Mouse (Mus musculus): ENCODE measurements at regions not wholly inside any gene's neighbourhood (a gene's known extent, or its start where the extent isn't known, plus 50 kb on each side); places are given as distances from the start of the nearest gene placed in this dataset.

- Histone ChIP-seq H3K27ac (ENCODE audit: insufficient read depth, low read length) (no peak overlapping the region), H3K27me3 (ENCODE audit: control insufficient read depth, insufficient read depth, low read length) (no peaks in the 10 kb centered on the region), H3K4me1 (ENCODE audit: control insufficient read depth, insufficient read depth, low read length) (no peaks in the 10 kb centered on the region), H3K4me3 (replicated peaks; ENCODE audit: insufficient read depth, low read depth, low read length) (no peak overlapping the region)
- TF ChIP-seq POLR2A (IDR thresholded peaks at IDR 0.05; ENCODE audit: borderline replicate concordance, insufficient read depth, low read length) (no peak), CTCF (IDR thresholded peaks at IDR 0.05; ENCODE audit: borderline replicate concordance, insufficient read depth, low read depth, low read length) (no peak)
- DNase-seq: no peak
- 38% methylated on average over 5 of the region's 5 CpGs for WGBS
Measured at GRCm38 (mm10) chr6:93623541-93623940, 660.2 kb downstream of the Magi1 start.

GRCm38 (mm10) chr6:93616926-93617325 lies 666.8 kb downstream of the Magi1 start:
- TF ChIP-seq CTCF (IDR thresholded peaks at IDR 0.05; ENCODE audit: borderline replicate concordance, insufficient read depth, low read depth, low read length) (no peak), POLR2A (IDR thresholded peaks at IDR 0.05; ENCODE audit: borderline replicate concordance, insufficient read depth, low read length) (no peak)
- Histone ChIP-seq H3K4me3 (replicated peaks; ENCODE audit: insufficient read depth, low read depth, low read length) (no peak overlapping the region), H3K27ac (ENCODE audit: insufficient read depth, low read length) (no peak overlapping the region), H3K4me1 (ENCODE audit: control insufficient read depth, insufficient read depth, low read length) (no peaks in the 10 kb centered on the region), H3K27me3 (ENCODE audit: control insufficient read depth, insufficient read depth, low read length) (no peaks in the 10 kb centered on the region)
- DNase-seq: no peak

GRCm38 (mm10) chr6:93600376-93600775 lies 657.1 kb upstream of the Adamts9 start:
- no peak for DNase-seq
- H3K4me3 ChIP-seq (replicated peaks; ENCODE audit: insufficient read depth, low read depth, low read length): no peak overlapping the region
- H3K27me3 ChIP-seq (ENCODE audit: control insufficient read depth, insufficient read depth, low read length): no peaks in the 10 kb centered on the region
- no peak for TF ChIP-seq POLR2A (IDR thresholded peaks at IDR 0.05; ENCODE audit: borderline replicate concordance, insufficient read depth, low read length)
- no peak for TF ChIP-seq CTCF (IDR thresholded peaks at IDR 0.05; ENCODE audit: borderline replicate concordance, insufficient read depth, low read depth, low read length)
- WGBS: 81% methylated on average over 2 of the region's 2 CpGs
- no peaks in the 10 kb centered on the region for H3K4me1 ChIP-seq (ENCODE audit: control insufficient read depth, insufficient read depth, low read length)
- H3K27ac ChIP-seq (ENCODE audit: insufficient read depth, low read length): no peak overlapping the region

- H3K4me1 ChIP-seq (ENCODE audit: control insufficient read depth, insufficient read depth, low read length): no peaks in the 10 kb centered on the region
- 26% methylated on average over 3 of the region's 3 CpGs for WGBS
- no peaks in the 10 kb centered on the region for H3K27me3 ChIP-seq (ENCODE audit: control insufficient read depth, insufficient read depth, low read length)
- DNase-seq: no peak
- no peak overlapping the region for H3K4me3 ChIP-seq (replicated peaks; ENCODE audit: insufficient read depth, low read depth, low read length)
- H3K27ac ChIP-seq (ENCODE audit: insufficient read depth, low read length): no peak overlapping the region
- TF ChIP-seq POLR2A (IDR thresholded peaks at IDR 0.05; ENCODE audit: borderline replicate concordance, insufficient read depth, low read length): no peak
- TF ChIP-seq CTCF (IDR thresholded peaks at IDR 0.05; ENCODE audit: borderline replicate concordance, insufficient read depth, low read depth, low read length): no peak
Measured at GRCm38 (mm10) chr6:93599371-93599770, 656.1 kb upstream of the Adamts9 start.

- Histone ChIP-seq H3K4me1 (ENCODE audit: control insufficient read depth, insufficient read depth, low read length) (no peaks in the 10 kb centered on the region), H3K4me3 (replicated peaks; ENCODE audit: insufficient read depth, low read depth, low read length) (no peak overlapping the region)
- WGBS: 80% methylated on average over 2 of the region's 2 CpGs
Measured at GRCm38 (mm10) chr6:93589935-93590334, 646.6 kb upstream of the Adamts9 start.

GRCm38 (mm10) chr6:93586871-93587270 lies 643.6 kb upstream of the Adamts9 start:
- Histone ChIP-seq H3K27ac (ENCODE audit: insufficient read depth, low read length) (no peak overlapping the region), H3K4me3 (replicated peaks; ENCODE audit: insufficient read depth, low read depth, low read length) (no peak overlapping the region), H3K4me1 (ENCODE audit: control insufficient read depth, insufficient read depth, low read length) (no peaks in the 10 kb centered on the region), H3K27me3 (ENCODE audit: control insufficient read depth, insufficient read depth, low read length) (no peaks in the 10 kb centered on the region)
- DNase-seq: no peak
- 93% methylated on average over 2 of the region's 2 CpGs for WGBS
- TF ChIP-seq CTCF (IDR thresholded peaks at IDR 0.05; ENCODE audit: borderline replicate concordance, insufficient read depth, low read depth, low read length) (no peak), POLR2A (IDR thresholded peaks at IDR 0.05; ENCODE audit: borderline replicate concordance, insufficient read depth, low read length) (no peak)

More at GRCm38 (mm10) chr6:93589935-93590334, 646.6 kb upstream of the Adamts9 start:
- DNase-seq: no peak
- no peak overlapping the region for H3K27ac ChIP-seq (ENCODE audit: insufficient read depth, low read length)
- H3K27me3 ChIP-seq (ENCODE audit: control insufficient read depth, insufficient read depth, low read length): no peaks in the 10 kb centered on the region
- TF ChIP-seq CTCF (IDR thresholded peaks at IDR 0.05; ENCODE audit: borderline replicate concordance, insufficient read depth, low read depth, low read length) (no peak), POLR2A (IDR thresholded peaks at IDR 0.05; ENCODE audit: borderline replicate concordance, insufficient read depth, low read length) (no peak)

- DNase-seq: no peak
- no peak overlapping the region for H3K4me3 ChIP-seq (replicated peaks; ENCODE audit: insufficient read depth, low read depth, low read length)
- 89% methylated on average over 7 of the region's 7 CpGs for WGBS
- TF ChIP-seq POLR2A (IDR thresholded peaks at IDR 0.05; ENCODE audit: borderline replicate concordance, insufficient read depth, low read length): no peak
- no peak for TF ChIP-seq CTCF (IDR thresholded peaks at IDR 0.05; ENCODE audit: borderline replicate concordance, insufficient read depth, low read depth, low read length)
- H3K4me1 ChIP-seq (ENCODE audit: control insufficient read depth, insufficient read depth, low read length): no peaks in the 10 kb centered on the region
- H3K27ac ChIP-seq (ENCODE audit: insufficient read depth, low read length): no peak overlapping the region
- H3K27me3 ChIP-seq (ENCODE audit: control insufficient read depth, insufficient read depth, low read length): no peaks in the 10 kb centered on the region
Measured at GRCm38 (mm10) chr6:93581141-93581540, 637.8 kb upstream of the Adamts9 start.

GRCm38 (mm10) chr6:93580716-93581115 lies 637.4 kb upstream of the Adamts9 start:
- Histone ChIP-seq H3K4me3 (replicated peaks; ENCODE audit: insufficient read depth, low read depth, low read length) (no peak overlapping the region), H3K27me3 (ENCODE audit: control insufficient read depth, insufficient read depth, low read length) (no peaks in the 10 kb centered on the region), H3K4me1 (ENCODE audit: control insufficient read depth, insufficient read depth, low read length) (no peaks in the 10 kb centered on the region), H3K27ac (ENCODE audit: insufficient read depth, low read length) (no peak overlapping the region)
- 56% methylated on average over 6 of the region's 6 CpGs for WGBS
- TF ChIP-seq POLR2A (IDR thresholded peaks at IDR 0.05; ENCODE audit: borderline replicate concordance, insufficient read depth, low read length) (no peak), CTCF (IDR thresholded peaks at IDR 0.05; ENCODE audit: borderline replicate concordance, insufficient read depth, low read depth, low read length) (no peak)
- no peak for DNase-seq

Measured in cerebellum, adult 2 months (tissue).